Mouse (Mus musculus): ENCODE data around the gene Adgrb3.

Gene Adgrb3

DNA sequence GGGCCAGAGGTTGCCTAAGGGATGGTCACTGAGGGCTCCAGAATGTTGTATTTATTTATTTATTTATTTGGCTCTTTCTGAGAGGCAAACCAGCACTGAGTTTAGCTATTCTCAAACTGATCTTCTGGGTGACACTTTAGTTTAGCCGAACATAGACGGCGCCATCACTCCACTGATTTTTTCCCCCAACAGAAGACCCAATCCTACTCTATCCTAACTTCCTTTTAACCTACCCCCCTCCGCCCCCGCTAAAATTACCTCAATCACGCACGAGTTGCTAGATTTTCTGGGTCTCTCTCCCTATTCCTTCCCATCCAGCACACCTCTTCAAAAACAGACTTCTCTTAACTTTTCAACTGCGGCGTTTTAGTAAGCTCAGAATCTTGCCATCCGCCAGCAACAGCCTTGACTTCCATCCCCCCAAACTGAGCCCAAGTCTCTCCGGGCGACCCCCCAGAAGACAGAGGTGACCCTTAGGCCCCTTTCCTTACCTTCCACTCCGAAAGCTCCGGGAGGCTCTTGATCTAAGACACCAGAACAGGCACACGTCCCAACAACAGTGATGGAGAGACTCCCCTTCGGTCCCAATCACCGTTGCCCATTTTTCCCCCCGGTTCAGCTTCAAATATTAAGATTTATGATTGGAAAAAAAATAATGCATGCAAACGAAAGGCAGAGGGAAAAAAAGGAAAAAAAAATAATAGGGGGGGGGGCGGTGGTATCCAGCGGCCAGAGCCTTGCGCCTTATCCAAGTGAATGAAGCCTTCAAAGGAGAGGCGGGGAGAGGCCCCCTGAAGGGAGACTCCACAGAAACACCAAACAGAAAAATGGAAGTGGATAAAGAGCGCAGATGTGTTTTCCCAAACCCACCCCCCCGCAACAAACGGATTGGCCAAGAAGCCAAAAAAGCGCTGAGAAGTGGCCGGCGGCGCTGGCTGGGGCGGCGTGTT, at the start of gene Adgrb3:
Gene Adgrb3 (minus strand): TSS at position 737 of the 950 bp plus-strand sequence.
- CTCF ChIA-PET, result interaction anchor here in 1 of 4 experiments (0.6 kb wide), 1 partner anchor 1451 kb away, joined by 4 read pairs; no protein-coding TSS in a partner anchor
- POLR2A ChIA-PET, result interaction anchor here in 1 of 4 experiments (0.7 kb wide), 2 partner anchors 210 to 976 kb away, joined by 4 to 5 read pairs; no protein-coding TSS in a partner anchor

DNA sequence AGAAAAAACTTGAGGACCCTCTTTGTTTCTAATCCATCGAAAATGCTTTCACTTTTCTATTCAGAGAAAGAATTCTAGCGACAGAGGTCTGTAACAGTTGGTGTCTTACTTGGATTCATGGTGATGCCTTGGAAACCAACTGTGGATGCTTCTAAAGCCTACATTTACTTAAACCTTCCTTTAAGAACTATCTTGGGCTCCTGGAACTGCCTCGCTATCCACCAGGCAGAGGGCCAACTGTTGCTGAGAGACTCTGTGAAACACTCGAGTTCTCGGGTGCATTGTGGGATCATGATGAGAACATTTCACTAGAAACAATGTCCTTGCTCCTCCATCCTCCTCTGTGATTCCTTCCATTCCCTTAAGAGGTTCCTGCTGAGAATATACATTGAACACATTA, 48.0 kb upstream of the Adgrb3 start:
- CTCF ChIA-PET, result no interaction called here
- POLR2A ChIA-PET, result no interaction called here

DNA sequence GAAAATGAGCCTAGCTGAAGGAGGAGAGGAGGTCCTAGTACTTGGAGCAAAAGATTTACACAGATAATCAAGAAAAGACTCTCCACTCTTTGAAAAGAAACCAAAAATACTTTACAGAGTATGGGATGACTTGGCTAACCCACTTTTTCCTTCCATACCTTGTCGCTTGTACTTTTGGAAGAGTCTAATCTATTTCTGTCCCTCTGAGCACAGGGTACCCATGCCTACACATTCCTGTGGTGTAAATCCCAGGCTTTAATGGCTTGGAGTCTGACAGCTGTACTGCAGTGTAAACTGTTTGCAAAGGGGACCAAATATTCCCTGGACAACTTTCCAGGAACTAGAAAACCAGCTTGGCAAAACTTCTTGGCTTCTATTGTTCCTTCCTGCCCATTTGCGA, 28.0 kb upstream of the Adgrb3 start:
- ChIA-PET POLR2A (no interaction called here), CTCF (no interaction called here)

DNA sequence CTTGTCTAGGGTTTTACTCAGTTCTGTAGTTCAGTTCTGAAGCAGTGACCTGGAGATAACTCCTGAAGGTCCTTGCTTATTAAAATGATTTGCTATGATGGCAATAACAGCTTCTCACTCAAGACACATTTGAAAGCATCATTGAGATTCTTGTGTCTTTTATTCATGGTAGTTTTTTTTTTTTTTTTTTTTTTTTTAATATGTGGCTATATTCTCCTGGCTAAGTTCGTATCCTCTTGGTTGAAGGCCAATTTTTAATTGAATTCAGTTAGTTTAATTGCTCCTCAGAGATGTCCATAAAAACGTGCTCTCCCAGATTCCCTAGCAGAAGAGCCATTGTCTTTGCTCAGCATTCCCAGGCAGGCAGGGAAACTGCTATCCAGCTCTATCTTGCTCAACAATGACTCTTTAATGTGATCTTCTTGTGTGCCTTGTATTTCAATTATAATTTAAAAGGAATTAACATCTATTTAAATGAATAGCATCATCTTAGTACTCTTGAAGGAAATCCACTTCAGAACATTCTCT, 25.0 kb upstream of the Adgrb3 start:
- ChIA-PET CTCF (no interaction called here), POLR2A (no interaction called here)

DNA sequence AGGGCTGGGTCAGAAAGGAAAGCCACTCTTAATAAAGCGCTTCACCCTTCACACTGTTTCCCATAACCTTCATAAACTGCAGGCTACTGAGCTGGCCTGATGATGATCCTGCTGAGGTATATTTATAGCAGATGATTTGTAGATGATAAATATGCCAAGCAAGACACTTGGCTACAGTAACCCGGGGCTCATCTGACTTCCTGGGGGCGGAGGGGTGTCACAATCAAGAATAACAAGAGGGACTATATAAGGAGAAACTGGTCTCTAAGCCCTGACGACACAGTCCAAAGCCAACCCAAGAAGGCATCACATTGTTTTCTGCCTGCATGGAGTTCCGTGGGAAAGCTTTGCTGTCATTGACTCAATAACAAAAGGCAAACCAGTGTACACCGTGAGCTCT, 2.8 kb upstream of the Adgrb3 start:
- POLR2A ChIA-PET, result no interaction called here
- CTCF ChIA-PET, result no interaction called here

DNA sequence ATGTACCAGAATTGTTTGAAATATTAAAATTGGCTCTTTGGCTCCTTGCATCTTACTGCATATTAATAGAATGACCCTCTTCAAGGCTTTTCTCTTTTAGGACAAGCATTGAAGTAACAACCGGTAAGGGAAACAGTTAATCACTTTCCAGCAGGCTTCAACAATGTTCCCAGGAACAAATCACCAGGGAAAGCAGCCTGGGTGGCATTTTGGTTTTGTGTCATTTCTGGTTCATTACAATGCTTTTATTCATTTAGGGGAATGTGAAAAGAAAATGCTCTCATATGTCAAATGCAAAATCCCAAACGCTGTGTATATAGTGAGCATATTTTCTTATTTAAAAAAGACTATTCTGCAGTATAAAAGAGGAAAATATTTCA, 2.0 kb upstream of the Adgrb3 start:
- ChIA-PET CTCF (no interaction called here), POLR2A (interaction anchor here in 1 of 4 experiments (0.6 kb wide), 1 partner anchor 54 kb away, joined by 3 read pairs; no protein-coding TSS in a partner anchor)

DNA sequence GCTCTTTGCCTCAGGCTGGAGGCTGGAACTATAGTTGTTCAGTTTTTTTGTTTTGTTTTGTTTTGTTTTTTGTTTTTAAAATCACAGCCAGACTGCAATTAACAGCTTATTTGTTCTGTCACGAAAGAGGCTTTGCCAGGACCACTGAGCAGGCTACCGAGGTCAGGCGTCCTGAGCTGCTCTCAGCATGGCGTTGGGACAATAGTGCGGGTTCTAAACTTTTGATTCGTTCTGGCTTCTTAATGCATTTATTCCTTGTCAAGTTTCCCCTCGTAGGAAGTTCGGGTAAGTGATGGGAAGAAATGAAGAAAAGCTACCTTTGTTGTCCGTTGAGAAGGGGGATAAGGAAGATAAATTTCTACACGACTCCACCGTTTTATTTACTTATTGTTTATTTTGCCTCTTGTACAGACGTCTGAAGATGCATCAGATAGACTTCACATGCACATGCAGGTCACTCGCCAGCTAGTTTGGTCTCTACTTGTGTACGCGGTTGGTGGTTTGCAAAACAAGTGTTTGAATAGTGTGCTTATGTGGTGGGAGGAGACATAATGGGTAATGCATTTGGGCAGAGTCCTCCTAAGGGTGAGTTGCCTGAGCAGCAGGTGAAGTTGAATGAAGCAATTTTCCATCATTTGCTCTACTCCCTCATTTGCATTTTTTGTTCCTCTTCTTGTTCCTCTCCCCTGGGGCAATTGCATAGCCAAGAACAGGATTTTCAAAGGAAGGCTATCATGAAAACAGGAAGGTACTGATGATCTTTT, 1.4 kb upstream of the Adgrb3 start:
- ChIA-PET POLR2A (interaction anchor here in 1 of 4 experiments (0.6 kb wide), 1 partner anchor 55 kb away, joined by 3 read pairs; no protein-coding TSS in a partner anchor), CTCF (interaction anchor here in 1 of 4 experiments (0.6 kb wide), 1 partner anchor 1014 kb away, joined by 3 read pairs; no protein-coding TSS in a partner anchor)

DNA sequence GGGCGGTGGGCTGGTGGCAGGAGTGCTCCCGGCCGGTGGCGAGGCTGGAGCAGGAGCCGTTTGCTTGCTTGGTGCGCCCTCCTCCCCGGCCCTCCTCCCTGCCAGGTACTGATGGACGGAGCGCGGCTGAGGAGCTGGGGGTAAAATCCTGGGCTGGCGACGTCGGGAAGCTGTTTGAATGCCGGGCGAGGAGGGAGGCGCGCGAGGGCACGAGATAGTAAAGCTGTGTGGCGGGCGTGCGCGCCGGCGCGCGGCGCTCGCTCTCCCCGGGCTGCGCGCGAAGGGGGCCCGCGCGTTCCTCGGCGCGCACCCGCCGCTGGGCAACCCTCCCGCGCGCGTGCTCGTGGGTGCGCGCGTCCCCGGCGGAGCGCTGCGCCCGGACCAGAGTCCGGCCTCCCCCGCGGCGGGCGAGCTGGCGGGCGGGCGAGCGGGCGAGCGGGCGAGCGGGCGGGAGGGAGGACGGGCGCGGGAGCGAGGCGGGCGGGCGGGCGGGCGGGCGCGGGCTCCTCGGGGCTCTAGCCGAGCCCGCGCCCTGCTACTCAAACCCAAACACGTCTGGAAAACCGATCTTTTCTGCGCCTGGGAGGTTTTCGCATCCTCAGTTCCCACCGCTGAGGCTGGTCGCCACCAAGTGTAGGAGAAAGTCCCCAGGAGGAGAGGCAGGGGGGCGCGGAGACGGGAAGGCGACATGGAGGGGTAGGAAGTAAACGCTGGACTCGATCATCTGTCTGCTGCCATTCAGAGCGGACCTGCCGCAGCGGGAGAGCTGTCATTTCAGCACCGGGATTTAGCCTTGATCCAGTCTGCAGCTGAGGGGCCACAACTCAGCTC, 629 bp upstream of the Adgrb3 start:
- POLR2A ChIA-PET, result interaction anchor here in 1 of 4 experiments (0.7 kb wide), 1 partner anchor 211 kb away, joined by 5 read pairs; no protein-coding TSS in a partner anchor
- CTCF ChIA-PET, result interaction anchor here in 1 of 4 experiments (0.6 kb wide), 1 partner anchor 1014 kb away, joined by 3 read pairs; no protein-coding TSS in a partner anchor

DNA sequence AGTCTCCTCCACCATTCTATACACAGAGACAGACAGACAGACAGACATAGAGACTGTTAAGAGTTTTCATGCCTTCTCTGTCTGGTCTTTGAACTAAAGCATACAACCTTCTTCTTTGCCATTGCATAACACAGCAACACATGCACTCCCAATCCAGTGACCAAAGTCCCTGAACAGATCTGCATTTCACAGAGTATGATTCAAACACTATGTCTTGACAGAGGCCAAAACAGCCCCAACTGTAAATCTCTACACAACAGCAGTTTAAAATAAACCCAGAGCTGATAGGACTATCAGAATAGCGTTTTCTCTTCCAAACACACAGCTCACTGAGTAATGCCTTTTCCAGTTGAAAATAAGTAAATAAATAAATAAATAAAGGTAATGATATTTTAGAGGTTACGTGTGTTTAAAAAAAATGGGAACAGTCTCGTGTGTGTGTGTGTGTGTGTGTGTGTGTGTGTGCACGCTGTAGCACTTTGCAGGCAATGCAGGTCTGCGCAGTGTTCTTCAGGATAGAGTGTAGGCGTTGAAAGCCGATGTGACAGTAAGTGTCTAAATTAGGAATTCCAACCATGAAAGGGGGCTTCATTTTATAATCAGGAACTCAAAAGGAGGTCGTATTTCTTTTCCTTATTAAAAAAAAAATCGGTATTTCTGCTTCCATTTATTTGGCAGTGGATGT, 1.3 kb downstream of the Adgrb3 start:
- ChIA-PET CTCF (no interaction called here), POLR2A (no interaction called here)

DNA sequence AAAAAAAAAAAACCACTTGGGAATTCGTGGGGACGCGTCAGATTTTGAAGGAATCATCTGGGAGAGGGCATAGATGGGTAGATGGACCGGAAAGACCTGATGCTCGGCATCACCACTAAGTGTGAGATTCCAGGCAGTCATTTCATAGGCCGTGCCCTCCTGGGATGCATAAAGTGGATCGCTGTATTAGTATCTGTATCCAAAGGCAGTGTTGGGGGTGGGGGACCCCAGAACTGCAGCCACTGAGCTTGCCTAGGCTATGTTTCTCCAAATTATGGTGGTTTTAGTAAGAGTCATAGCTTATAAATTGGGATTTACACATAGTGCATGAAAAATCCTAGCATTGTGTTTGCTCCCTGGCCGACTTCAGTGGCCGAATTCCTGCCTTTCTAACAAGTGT, 2.1 kb downstream of the Adgrb3 start:
- ChIA-PET POLR2A (no interaction called here), CTCF (no interaction called here)

DNA sequence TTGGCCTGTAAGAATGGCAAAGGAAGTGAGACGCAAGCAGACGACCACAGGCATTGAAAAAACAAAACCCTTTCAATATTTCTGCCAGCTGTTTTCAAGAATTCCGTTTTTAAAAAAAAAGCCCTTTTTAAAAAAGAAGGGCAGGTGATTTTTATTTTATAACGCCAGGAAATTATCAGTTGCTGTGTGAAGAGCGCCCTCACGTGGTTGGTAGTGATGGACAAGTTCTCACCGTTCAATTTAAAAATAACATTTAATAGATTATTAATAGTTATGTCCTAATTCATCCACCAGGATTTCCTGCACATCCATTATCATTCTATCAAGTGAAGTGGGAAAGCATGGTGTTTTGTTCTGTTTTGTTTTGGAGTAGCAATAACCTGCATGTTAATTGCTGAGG, 2.7 kb downstream of the Adgrb3 start:
- ChIA-PET POLR2A (no interaction called here), CTCF (no interaction called here)

DNA sequence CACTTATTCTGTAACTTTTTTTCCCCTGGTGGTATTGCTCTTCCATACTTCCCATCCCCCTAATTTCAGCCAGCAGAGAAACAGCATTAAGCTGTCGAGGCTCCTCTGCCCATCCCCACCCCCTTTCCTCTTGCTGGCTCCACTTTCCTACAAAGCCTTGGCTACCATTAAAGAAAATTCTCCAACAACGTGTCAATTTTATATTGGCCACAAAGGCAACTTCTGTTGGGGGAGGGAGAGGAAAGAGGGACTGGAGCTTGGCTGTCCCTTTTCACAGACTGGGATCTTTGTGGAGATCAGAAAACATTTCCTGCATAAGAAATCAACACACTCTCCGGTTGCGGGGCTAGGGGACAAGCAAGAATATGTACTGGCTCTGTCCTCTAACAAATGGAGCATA, 4.9 kb downstream of the Adgrb3 start:
- ChIA-PET POLR2A (no interaction called here), CTCF (no interaction called here)

DNA sequence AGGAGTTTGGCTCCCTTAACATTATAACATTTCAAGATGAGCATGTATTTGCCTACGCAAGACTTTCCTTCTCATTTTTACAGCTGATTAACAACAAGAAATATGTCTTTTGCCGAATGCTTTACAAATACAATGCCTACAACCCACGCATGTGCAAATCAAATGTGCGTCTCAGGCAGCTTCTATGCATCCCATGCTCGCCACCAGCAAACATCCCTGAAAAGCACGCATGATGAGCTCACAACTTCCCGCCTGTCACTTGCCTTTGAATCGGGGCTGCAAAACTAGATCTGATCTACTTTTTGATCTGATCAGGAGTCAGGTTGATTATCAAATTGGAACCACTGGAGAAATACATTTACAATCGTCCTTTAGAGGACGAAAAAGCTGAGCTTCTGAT, 5.5 kb downstream of the Adgrb3 start:
- ChIA-PET CTCF (no interaction called here), POLR2A (no interaction called here)

DNA sequence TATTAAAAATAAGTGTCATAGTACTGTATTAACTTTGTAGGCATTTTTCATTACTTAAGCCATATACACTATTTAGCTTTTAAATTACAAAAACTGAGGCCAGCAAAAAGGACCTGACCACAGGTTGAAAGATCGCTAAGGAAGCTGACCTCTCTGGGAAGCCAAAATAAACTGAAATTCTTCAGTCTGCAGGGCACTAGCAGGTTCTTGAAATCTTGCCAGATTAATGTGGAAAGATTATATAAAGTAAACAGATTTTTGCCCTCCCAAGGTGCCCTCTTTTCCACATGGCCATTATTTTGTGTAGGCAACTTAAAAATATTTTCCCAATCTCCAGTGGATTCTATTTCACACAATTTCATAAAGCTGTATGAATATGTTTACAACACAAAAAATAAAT, 14.0 kb downstream of the Adgrb3 start:
- POLR2A ChIA-PET, result no interaction called here

DNA sequence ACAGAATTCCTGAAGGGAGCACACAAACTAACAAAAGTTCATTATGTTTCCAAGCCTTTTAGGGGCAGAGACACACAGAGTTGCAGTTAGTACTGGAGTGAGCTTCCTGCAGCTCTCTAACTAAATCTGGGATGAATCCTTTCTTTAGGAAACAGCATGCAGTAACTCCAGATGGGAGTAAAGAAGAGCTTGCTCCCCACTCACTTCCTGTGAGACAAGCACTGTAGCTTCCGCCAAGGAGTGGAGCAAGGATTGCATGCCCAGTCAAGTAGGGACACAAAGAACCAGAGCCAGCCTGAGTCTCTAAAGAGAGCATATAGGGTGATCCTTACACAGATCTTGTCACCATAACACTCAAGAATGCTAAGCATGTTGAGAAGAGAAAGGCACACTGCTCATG, 50.7 kb downstream of the Adgrb3 start:
- CTCF ChIA-PET, result no interaction called here

More for the DNA sequence above, 14.0 kb downstream of the Adgrb3 start:
- CTCF ChIA-PET, result no interaction called here

DNA sequence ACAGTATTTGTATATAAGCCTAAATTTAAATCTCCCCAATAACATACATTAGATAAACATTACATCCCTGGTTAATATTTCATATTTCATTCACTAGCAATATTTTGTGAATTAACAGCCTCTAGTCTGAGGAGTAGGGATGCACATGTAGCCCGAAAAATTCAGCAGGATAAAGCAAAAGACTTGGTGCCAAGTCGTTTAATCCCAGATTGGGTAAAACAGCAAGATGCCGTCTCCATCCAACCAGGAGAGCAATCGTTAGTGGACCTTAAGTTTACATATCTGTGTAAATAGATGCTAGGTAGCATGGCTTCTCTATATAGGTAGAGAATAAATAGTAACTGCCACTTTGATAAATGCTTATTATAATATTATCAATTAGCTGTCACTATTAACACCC, 52.0 kb downstream of the Adgrb3 start:
- CTCF ChIA-PET, result no interaction called here
- POLR2A ChIA-PET, result no interaction called here

More for the DNA sequence above, 50.7 kb downstream of the Adgrb3 start:
- POLR2A ChIA-PET, result no interaction called here

DNA sequence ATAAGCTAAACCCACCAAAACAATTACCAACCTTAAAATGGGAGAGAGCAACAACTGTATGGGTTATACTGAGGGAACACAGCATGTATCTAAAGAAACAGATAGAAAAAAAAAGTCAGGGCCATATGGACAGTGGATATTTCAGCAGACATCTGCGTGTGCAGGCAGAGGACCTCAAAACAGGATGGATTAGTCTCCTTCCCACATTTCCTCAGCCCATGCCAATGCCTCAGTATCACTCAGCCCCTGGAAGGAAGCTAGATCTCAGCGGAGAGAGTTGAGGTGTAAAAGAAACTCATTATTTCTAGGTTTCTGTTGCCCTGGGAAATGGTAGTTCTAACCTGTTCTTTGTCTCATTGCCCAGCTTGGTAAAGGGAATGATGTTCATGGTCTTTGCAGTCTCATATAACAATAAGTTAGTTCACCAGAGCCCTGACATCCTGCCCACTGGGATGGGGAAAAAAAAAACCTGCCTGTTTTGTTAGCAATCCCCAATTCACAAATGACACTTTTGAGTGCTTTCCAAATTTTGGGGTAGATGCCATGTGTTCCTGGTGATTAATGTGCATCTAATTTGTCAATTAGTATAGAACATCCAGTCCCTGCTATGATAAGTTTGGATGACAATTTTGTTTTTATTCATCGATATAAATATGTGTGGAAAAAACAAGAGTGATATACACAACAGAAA, 53.9 kb downstream of the Adgrb3 start:
- CTCF ChIA-PET, result no interaction called here
- POLR2A ChIA-PET, result no interaction called here

DNA sequence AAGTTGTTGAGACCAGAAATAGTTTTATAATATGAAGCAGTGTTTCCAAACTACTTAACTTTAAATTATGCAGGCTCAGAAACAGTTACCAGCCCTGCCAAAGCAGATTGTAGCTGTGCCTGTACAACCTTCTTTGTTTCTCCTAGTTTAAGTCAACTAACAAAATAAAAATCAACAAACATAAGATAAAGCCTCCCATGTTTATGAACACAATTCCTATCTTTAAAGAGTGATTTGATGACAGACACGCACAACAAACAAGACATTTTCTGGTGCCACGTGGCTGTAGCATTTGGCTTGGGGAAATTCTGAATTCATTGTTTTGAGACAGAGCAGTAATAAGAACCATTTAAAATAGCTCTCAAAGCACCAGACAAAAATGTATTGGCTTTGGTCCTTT, 60.5 kb downstream of the Adgrb3 start:
- ChIA-PET CTCF (no interaction called here), POLR2A (no interaction called here)

DNA sequence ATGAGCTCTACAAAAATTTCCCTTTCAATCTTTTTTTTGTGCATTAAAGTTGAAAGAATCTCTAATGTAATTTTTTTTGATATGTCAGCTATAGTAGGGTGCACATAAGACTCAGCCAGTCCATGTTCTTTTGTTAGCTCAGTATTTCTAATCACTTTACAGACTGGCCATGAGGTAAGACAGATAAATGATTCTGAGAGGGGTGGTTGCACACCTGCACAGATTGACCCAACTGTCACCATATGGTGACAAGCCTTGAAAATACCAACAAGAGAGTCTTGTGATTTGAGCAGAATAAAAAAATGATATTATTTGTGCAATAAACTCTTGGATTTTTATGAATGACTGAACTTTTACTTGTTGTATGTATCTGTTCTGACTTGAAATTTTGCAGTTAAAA, 74.2 kb downstream of the Adgrb3 start:
- CTCF ChIA-PET, result no interaction called here
- POLR2A ChIA-PET, result no interaction called here

All from embryonic stem cell, embryonic (primary cell).